Mouse (Mus musculus): Measurements from ENCODE around the gene Irgq.
A peak's percentile ranks its signal among the peaks of the same experiment; 100 is the strongest.

Gene Irgq

GRCm38 (mm10) chr7:24546634-24547389 lies 16.3 kb downstream of the Irgq start:
- DNase-seq (ENCODE audit: low spot score in 2 of 2), result peak; percentile 99

GRCm38 (mm10) chr7:24547534-24548036 lies 17.1 kb downstream of the Irgq start:
- DNase-seq (ENCODE audit: low spot score in 2 of 2), result no peak

GRCm38 (mm10) chr7:24551985-24552759 lies 21.7 kb downstream of the Irgq start:
- no peak for DNase-seq (ENCODE audit: low spot score in 2 of 2)

- no peak for DNase-seq (ENCODE audit: low spot score in 2 of 2)
Measured at GRCm38 (mm10) chr7:24555786-24556185, 25.3 kb downstream of the Irgq start.

- DNase-seq (ENCODE audit: low spot score in 2 of 2), result peak in 1 of 2 experiments; percentile 52
Measured at GRCm38 (mm10) chr7:24561450-24561849, 31.0 kb downstream of the Irgq start.

- DNase-seq (ENCODE audit: low spot score in 2 of 2), result peak in 1 of 2 experiments; percentile 55
Measured at GRCm38 (mm10) chr7:24563191-24563836, 32.8 kb downstream of the Irgq start.

GRCm38 (mm10) chr7:24563837-24564206 lies 33.3 kb downstream of the Irgq start:
- DNase-seq (ENCODE audit: low spot score in 2 of 2), result peak in 1 of 2 experiments; percentile 49

GRCm38 (mm10) chr7:24564607-24565265 lies 34.2 kb downstream of the Irgq start:
- DNase-seq (ENCODE audit: low spot score in 2 of 2), result peak in 1 of 2 experiments; percentile 77

GRCm38 (mm10) chr7:24565627-24566026 lies 35.1 kb downstream of the Irgq start:
- peak in 1 of 2 experiments; percentile 55 for DNase-seq (ENCODE audit: low spot score in 2 of 2)

GRCm38 (mm10) chr7:24566206-24566605 lies 35.7 kb downstream of the Irgq start:
- peak in 1 of 2 experiments; percentile 57 for DNase-seq (ENCODE audit: low spot score in 2 of 2)

- DNase-seq (ENCODE audit: low spot score in 2 of 2), result no peak
Measured at GRCm38 (mm10) chr7:24568512-24568911, 38.0 kb downstream of the Irgq start.

- DNase-seq (ENCODE audit: low spot score in 2 of 2), result no peak
Measured at GRCm38 (mm10) chr7:24571071-24571470, 40.6 kb downstream of the Irgq start.

GRCm38 (mm10) chr7:24572455-24572854 lies 42.0 kb downstream of the Irgq start:
- DNase-seq (ENCODE audit: low spot score in 2 of 2), result no peak

GRCm38 (mm10) chr7:24574224-24574796 lies 43.8 kb downstream of the Irgq start:
- no peak for DNase-seq (ENCODE audit: low spot score in 2 of 2)

GRCm38 (mm10) chr7:24577811-24578210 lies 47.3 kb downstream of the Irgq start:
- no peak for DNase-seq (ENCODE audit: low spot score in 2 of 2)

- no peak for DNase-seq (ENCODE audit: low spot score in 2 of 2)
Measured at GRCm38 (mm10) chr7:24584876-24585275, 54.4 kb downstream of the Irgq start.

GRCm38 (mm10) chr7:24585995-24586394 lies 55.5 kb downstream of the Irgq start:
- DNase-seq (ENCODE audit: low spot score in 2 of 2), result no peak

GRCm38 (mm10) chr7:24586828-24587227 lies 56.3 kb downstream of the Irgq start:
- peak in 1 of 2 experiments; percentile 64 for DNase-seq (ENCODE audit: low spot score in 2 of 2)

GRCm38 (mm10) chr7:24587330-24588105 lies 57.0 kb downstream of the Irgq start, which contains the start of the genes Ethe1 and Zfp575:
Gene Ethe1, plus strand, starts transcription at chr7:24587543.
Gene Zfp575, minus strand, starts transcription at chr7:24587641.
- peak; percentile 79 to 84 for DNase-seq (ENCODE audit: low spot score in 2 of 2)
